Mouse (Mus musculus) forebrain, embryonic 14.5 days (tissue): Measurements from ENCODE around the gene Atxn10. TPM values are rescaled to one million over a fixed set of nuclear protein-coding genes. Genes with fewer than 3 reads are reported as not detected.
A peak's percentile ranks its signal among the peaks of the same experiment; 100 is the strongest.

Experiments used
- ATAC-seq: fragments of 200-750 bp; cut with Nextera tagmentation; 2 replicates; pipeline ENCODE4 v1.8.0; 2017; ENCODE audit warnings: mild to moderate bottlenecking, moderate library complexity
- DNase-seq: peaks from one replicate; pipeline ENCODE4 v3.0.0-alpha.2; 2015; ENCODE audit warnings: low spot score
- H3K27ac ChIP-seq: fragments of 300-500 bp; sonication (generic); 2 replicates; pipeline ENCODE4 v1.5.1; 2014; ENCODE audit warnings: low read depth, mild to moderate bottlenecking, control low read depth, low read length, moderate library complexity
- H3K27me3 ChIP-seq: fragments of 300-500 bp; sonication (generic); replicated peaks from 2 replicates; pipeline ENCODE4 v1.6.1; 2014; ENCODE audit warnings: low read length, control low read depth, mixed read lengths; ENCODE audit not compliant: control insufficient read depth, insufficient read depth
- H3K36me3 ChIP-seq: fragments of 300-500 bp; sonication (generic); 2 replicates; pipeline ENCODE4 v1.6.1; 2014; ENCODE audit warnings: low read length, control low read depth; ENCODE audit not compliant: control insufficient read depth, insufficient read depth
- H3K4me1 ChIP-seq: fragments of 300-500 bp; sonication (generic); 2 replicates; pipeline ENCODE4 v1.6.1; 2014; ENCODE audit warnings: antibody characterized with exemption, low read length, control low read depth; ENCODE audit not compliant: control insufficient read depth, insufficient read depth
- H3K4me2 ChIP-seq: fragments of 300-500 bp; sonication (generic); 2 replicates; pipeline ENCODE4 v1.6.1; 2014; ENCODE audit warnings: mild to moderate bottlenecking, control low read depth, low read length
- H3K4me3 ChIP-seq: fragments of 300-500 bp; sonication (generic); 2 replicates; pipeline ENCODE4 v1.5.1; 2014; ENCODE audit warnings: low read depth, low read length, control low read depth
- H3K9ac ChIP-seq: fragments of 300-500 bp; sonication (generic); 2 replicates; pipeline ENCODE4 v1.6.1; 2014; ENCODE audit warnings: mild to moderate bottlenecking, low read length, control low read depth, moderate library complexity
- H3K9me3 ChIP-seq: fragments of 300-500 bp; sonication (generic); replicated peaks from 2 replicates; pipeline ENCODE4 v1.6.1; 2016; ENCODE audit warnings: low read length, control low read depth, mixed read lengths; ENCODE audit not compliant: control insufficient read depth
- WGBS: fragments of 180-500 bp; shearing (Covaris S2); extraction: QIAGEN DNeasy Blood & Tissue Kit; methylation state at CpG from one replicate; pipeline ENCODE4 v1.1.7; 2014; 5-methylcytosine and 5-hydroxymethylcytosine counted together
- polyA plus RNA-seq: library from polyadenylated mRNA; unstranded; fragments of >200 nt; fragmentation: Nextera tagmentation; extraction: Ambion mirVana; gene quantifications from 2 replicates; pipeline ENCODE4 v1.2.1, GENCODE M21; 2014

Atxn10 gene
- polyA plus RNA-seq, 1 experiment from 2014 or later, result 516 TPM

DNA sequence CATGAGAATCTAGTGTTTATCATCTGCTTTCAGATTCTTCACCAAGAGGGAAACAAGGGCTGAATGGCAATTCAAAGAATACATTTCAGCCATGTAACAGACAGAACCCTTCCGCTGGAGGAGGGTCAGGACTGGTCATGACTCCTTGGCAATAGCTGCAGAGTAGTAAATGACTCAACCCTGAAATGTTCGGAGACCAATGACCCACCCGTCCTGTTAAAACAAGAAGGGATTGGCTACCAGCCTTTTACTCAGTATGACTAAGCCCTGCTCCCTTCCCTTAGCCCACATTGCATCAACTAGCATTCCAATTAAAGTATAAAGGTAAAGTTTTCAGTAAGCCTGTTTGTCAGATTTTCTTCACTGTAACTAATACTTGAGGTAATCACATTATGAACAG, 88.2 kb downstream of the Atxn10 start:
- Histone ChIP-seq H3K4me3 (no peak overlapping the region), H3K4me2 (no peak overlapping the region), H3K9me3 (no peaks in the 10 kb centered on the region), H3K27me3 (no peaks in the 10 kb centered on the region), H3K4me1 (no peaks in the 10 kb centered on the region), H3K27ac (no peak overlapping the region), H3K36me3 (no peaks in the 10 kb centered on the region), H3K9ac (no peak overlapping the region)
- ATAC-seq (no peak), DNase-seq (no peak)
- 76% methylated on average over 3 of the region's 3 CpGs for WGBS

DNA sequence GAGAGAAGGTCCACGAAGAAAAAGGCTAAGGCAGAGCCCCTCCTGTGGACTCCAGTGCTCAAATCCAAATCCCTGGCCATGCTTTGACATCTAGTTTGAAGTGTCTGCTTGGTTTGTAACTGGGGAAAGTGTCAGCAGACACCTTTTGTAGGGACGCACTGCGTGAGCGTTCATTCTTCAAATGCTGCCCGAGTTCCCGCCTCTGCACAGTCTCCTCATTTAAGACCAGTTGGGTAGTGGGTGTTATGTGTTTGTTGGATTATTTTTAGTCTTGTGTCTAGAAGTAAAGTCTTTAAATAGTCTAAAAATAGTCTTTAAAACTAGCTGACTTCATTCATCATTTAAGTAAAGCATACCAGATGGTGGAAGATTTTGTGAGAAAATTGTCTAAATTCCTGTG, 92.1 kb downstream of the Atxn10 start:
- H3K27me3 ChIP-seq, result no peaks in the 10 kb centered on the region
- no peaks in the 10 kb centered on the region for H3K4me1 ChIP-seq
- no peak overlapping the region for H3K9ac ChIP-seq
- no peak overlapping the region for H3K27ac ChIP-seq
- DNase-seq (no peak), ATAC-seq (no peak)
- H3K9me3 ChIP-seq, result no peaks in the 10 kb centered on the region
- no peak overlapping the region for H3K4me2 ChIP-seq
- no peak overlapping the region for H3K4me3 ChIP-seq
- no peaks in the 10 kb centered on the region for H3K36me3 ChIP-seq
- 93% methylated on average over 6 of the region's 6 CpGs for WGBS

DNA sequence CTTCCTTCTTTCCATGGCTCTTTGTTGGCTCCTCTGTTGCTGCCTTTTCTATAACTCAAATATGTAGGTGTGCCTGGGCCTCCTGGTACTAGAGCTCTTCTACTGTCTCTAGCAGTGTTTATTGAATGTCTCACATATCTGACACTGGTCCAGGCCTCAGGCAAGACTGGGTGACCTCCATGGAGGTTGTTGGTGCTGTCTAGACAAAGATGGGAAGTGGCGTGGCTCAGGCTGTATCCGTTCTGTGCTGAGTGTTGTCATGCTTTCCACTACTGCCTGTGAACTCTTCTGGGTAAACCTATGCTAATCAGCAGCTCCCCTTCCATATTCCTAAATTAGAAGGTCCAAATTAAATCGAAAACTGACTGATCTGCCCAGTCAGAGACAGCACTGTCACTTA, 106.5 kb downstream of the Atxn10 start:
- Histone ChIP-seq H3K27me3 (no peaks in the 10 kb centered on the region), H3K4me1 (no peaks in the 10 kb centered on the region), H3K4me3 (no peak overlapping the region), H3K9me3 (no peaks in the 10 kb centered on the region), H3K36me3 (peaks cover 23% of the 10 kb centered on the region), H3K4me2 (no peak overlapping the region), H3K9ac (no peak overlapping the region), H3K27ac (no peak overlapping the region)
- WGBS, result 88% methylated on average over 3 of the region's 3 CpGs
- no peak for DNase-seq
- no peak for ATAC-seq

DNA sequence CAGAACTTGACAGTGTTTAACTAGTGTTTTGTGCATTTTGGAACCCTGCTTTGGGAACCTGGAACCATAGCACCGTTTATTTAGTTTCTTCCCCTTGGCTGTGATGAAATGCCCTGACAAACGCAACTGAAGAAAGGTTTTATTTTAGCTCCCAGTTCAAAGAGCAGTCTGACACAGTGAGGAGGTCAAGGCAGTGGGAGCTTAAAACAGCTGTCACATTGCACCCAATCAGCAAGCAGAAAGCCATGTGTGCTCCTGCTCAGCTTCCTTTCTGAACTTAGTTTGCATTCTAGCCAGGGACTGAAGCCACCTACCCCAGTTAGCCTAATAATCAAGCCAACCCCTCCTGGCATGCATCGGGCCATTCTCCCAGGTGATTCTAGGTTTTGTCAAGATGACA, 110.6 kb downstream of the Atxn10 start:
- no peak for ATAC-seq
- no peak overlapping the region for H3K27ac ChIP-seq
- H3K9ac ChIP-seq, result no peak overlapping the region
- H3K27me3 ChIP-seq, result no peaks in the 10 kb centered on the region
- no peak overlapping the region for H3K4me2 ChIP-seq
- 81% methylated on average over 3 of the region's 3 CpGs for WGBS
- H3K4me3 ChIP-seq, result no peak overlapping the region
- no peaks in the 10 kb centered on the region for H3K9me3 ChIP-seq
- DNase-seq, result no peak
- H3K36me3 ChIP-seq, result peaks cover 3% of the 10 kb centered on the region; the same call in 1 of the 2 replicates
- H3K4me1 ChIP-seq, result no peaks in the 10 kb centered on the region

DNA sequence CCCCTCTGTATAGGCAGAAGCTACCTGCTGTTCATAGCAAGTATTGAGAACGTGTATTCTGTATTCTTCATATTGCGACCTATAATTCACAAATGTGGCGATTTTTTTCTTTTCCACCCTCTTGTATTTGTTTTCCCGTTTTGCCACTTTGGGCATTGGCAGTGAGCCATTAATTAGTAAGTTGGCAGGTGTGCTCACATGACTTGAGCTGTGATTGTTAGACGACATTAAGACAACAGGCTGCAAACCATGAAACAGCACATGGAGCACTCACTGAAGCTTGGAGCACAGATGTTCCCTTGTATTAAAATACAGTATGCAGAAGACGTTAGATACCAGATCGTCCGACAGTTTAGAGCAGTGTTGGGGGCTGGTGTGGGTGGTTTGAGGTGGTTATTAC, 120.8 kb downstream of the Atxn10 start:
- ATAC-seq (0 out of 2 replicates have a peak, but pooled peaks have one; percentile 30), DNase-seq (peak; percentile 67)
- no peak overlapping the region for H3K4me2 ChIP-seq
- 0 out of 2 replicates have a peak, but pooled peaks cover 9% of the 10 kb centered on the region for H3K36me3 ChIP-seq
- no peak overlapping the region for H3K9ac ChIP-seq
- peaks cover 59% of the 10 kb centered on the region for H3K4me1 ChIP-seq
- 20% methylated on average over 8 of the region's 8 CpGs for WGBS
- peak overlapping the region; percentile 87 for H3K27ac ChIP-seq
- H3K4me3 ChIP-seq, result no peak overlapping the region
- H3K9me3 ChIP-seq, result no peaks in the 10 kb centered on the region
- no peaks in the 10 kb centered on the region for H3K27me3 ChIP-seq

DNA sequence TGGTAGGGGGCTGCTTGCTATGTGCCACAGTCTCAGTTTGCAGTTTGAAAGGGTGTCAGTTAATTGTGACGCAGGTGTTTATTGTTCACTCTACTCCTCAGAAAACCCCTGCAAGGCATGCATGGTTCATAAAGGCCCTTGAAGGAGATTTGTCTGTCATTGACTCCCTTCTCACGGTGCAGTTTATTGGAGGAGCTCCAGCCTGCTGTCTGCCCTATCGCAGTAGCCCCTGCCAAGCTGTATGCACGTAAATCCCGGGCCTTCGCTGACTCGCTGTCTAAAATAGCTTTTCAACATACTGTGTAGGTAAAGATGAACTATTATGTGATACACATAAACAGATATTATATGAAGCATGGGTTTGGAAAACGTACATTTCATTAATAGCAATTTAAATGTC, 121.8 kb downstream of the Atxn10 start:
- Histone ChIP-seq H3K9ac (no peak overlapping the region), H3K4me2 (0 out of 2 replicates have a peak overlapping the region, but pooled peaks have one; percentile 0), H3K4me3 (no peak overlapping the region), H3K27ac (peak overlapping the region; percentile 87), H3K36me3 (peaks cover 11% of the 10 kb centered on the region; the same call in 1 of the 2 replicates), H3K9me3 (no peaks in the 10 kb centered on the region), H3K4me1 (peaks cover 68% of the 10 kb centered on the region), H3K27me3 (no peaks in the 10 kb centered on the region)
- ATAC-seq, result 0 out of 2 replicates have a peak, but pooled peaks have one; percentile 16
- peak; percentile 79 for DNase-seq
- WGBS, result 10% methylated on average over 8 of the region's 8 CpGs

DNA sequence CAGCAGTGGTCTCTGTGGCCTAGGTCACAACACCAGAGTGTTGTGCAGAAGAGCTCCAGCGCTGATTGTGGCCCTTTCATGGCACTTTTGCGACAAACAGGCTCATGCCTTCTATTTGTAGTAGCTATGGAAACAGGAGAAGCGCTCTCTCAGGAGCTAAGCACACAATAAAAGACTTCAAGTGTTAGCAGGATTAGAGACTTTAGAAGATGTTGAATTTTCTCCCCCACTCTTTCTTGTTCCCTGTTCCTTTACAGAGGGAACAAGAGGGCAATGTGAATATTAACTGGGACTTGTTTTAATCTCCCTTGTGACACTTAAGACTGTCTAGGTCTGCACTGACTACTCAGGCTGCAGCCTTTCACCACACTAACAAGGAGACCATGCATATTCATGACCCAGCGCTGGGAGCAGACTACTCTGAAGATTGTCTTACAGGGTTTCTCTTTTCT, 122.6 kb downstream of the Atxn10 start:
- Histone ChIP-seq H3K4me3 (no peak overlapping the region), H3K27me3 (no peaks in the 10 kb centered on the region), H3K9ac (no peak overlapping the region), H3K36me3 (peaks cover 16% of the 10 kb centered on the region; the same call in 1 of the 2 replicates), H3K27ac (peak overlapping the region; percentile 87), H3K9me3 (no peaks in the 10 kb centered on the region), H3K4me1 (peaks cover 77% of the 10 kb centered on the region), H3K4me2 (peak overlapping the region; percentile 14; the same call in 1 of the 2 replicates)
- DNase-seq, result peak; percentile 80
- peak; percentile 52 for ATAC-seq
- 2% methylated on average over 4 of the region's 4 CpGs for WGBS

DNA sequence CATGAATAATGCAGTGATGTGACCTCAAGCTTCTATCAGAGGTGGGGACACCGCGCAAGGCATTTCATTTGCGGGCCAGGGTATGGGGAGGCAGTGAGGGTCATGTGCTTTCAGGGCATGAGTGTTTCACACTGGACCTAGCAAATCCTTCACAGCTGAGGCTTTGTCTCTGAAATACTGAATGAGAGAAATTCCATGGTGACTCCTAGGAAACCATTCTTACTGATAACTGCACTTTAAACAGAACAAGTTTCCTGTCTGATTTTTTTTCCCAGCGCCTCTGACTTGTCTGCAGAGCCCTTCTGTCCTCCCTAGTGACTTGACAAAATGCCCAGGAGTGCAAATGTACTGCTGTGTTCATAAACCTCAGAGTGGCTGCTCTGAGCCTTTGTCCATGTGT, 125.5 kb downstream of the Atxn10 start:
- no peak overlapping the region for H3K4me3 ChIP-seq
- H3K27ac ChIP-seq, result peak overlapping the region; percentile 80
- ATAC-seq (peak; percentile 53), DNase-seq (peak; percentile 90)
- peaks cover 20% of the 10 kb centered on the region; the same call in 1 of the 2 replicates for H3K36me3 ChIP-seq
- peaks cover 91% of the 10 kb centered on the region for H3K4me1 ChIP-seq
- no peaks in the 10 kb centered on the region for H3K27me3 ChIP-seq
- H3K4me2 ChIP-seq, result no peak overlapping the region
- under 1% methylated on average over 4 of the region's 4 CpGs for WGBS
- no peaks in the 10 kb centered on the region for H3K9me3 ChIP-seq
- peak overlapping the region; percentile 9 for H3K9ac ChIP-seq

DNA sequence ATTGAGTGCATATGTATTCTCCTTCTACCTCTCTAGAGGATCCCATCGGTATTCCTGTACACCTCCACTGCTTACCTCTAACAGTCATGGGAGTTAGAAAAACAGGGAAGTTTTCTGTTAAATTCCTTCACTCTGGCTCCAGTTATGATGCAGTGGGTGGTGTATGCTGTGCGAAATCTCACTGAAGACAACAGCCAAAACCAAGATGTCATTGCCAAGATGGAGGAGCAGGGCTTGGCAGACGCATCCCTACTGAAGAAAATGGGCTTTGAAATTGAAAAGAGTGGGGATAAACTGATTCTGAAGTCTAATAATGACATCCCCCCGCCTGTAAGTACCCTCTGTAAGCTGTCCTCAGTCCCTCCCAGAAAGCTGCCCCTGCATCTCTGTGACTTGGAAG, 126.1 kb downstream of the Atxn10 start:
- peaks cover 87% of the 10 kb centered on the region for H3K4me1 ChIP-seq
- ATAC-seq (no peak), DNase-seq (peak; percentile 72)
- H3K4me2 ChIP-seq, result no peak overlapping the region
- WGBS, result 34% methylated on average over 4 of the region's 4 CpGs
- peaks cover 19% of the 10 kb centered on the region; the same call in 1 of the 2 replicates for H3K36me3 ChIP-seq
- peak overlapping the region; percentile 80 for H3K27ac ChIP-seq
- H3K9ac ChIP-seq, result no peak overlapping the region
- no peak overlapping the region for H3K4me3 ChIP-seq
- no peaks in the 10 kb centered on the region for H3K27me3 ChIP-seq
- no peaks in the 10 kb centered on the region for H3K9me3 ChIP-seq
